Mouse (Mus musculus) testis, adult 2 months (tissue): ENCODE measurements around the gene Mrpl45.

Experiments used
- CTCF ChIP-seq: fragments of 200-500 bp; IDR thresholded peaks from 2 replicates; pipeline ENCODE4 v1.5.1; 2012; ENCODE audit warnings: low read depth, mild to moderate bottlenecking, inconsistent platforms, low read length, moderate library complexity; ENCODE audit not compliant: control insufficient read depth, insufficient read depth, insufficient replicate concordance
- POLR2A ChIP-seq: fragments of 200-500 bp; IDR thresholded peaks from 2 replicates; pipeline ENCODE4 v1.6.1; 2012; ENCODE audit warnings: low read depth, mild to moderate bottlenecking, inconsistent platforms, low read length, moderate library complexity; ENCODE audit not compliant: control insufficient read depth

DNA sequence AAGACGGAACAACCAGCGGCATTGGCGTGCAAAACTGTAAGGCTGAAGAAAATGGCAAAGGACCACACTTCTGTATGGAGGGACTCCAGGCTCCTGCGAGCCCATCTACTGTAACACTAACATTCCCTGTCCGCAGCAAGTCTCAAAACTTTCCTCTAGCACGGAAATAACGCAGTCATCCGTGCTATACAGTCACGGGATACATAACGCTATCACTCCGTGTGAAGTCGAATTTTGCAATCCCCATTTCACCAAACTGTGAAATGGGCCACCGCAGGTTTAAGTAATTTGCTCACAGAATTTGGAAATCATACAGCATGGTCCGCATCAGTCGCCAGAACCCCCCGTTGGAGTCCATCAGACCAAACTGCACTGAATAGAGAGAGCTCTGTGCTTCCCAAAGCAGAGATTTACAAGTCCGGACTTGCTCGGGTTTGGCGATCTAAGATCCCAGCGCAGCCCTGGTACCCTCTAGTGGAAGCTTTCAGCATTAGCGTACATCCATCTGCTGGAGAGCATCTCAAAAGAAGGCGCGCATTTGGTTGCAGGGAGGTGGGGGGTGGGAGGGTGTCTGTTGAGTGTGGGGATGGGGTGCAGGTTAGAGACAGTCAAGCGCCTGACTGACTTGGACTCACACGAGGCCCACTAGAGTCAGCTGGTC lies 5.5 kb upstream of the Mrpl45 start:
- TF ChIP-seq POLR2A: no peak
- peak; percentile 56; the same call in 1 of the 2 replicates for TF ChIP-seq CTCF
